In genomic region chr8:12825686-12826237, GRCm38 (mm10) we compare ENCODE assay signal across 19 mouse cellular contexts. TPM values are rescaled to one million over a fixed set of nuclear protein-coding genes. Genes with fewer than 3 reads are reported as not detected.
DNase-seq lines count a peak whose midpoint lies in the region; ATAC-seq and TF ChIP-seq lines count a peak whose summit lies in the region.
"Had no signal": no experiment of that assay in that cellular context is flagged by ENCODE, and none has a peak within 500 bp of the region (broad histone marks: within the 10 kb centered on the region; RNA-seq: fewer than 3 reads in every experiment).

No protein-coding gene starts in this region.

- 64% methylated on average over 8 of the region's 8 CpGs for WGBS in heart, embryonic 10.5 days
- WGBS in large intestine, adult 2 months: 34% methylated on average over 8 of the region's 8 CpGs

- intact Hi-C loops in heart, postnatal 25 days (cut with DNase I): no loop called here

- no peak overlapping the region for H3K4me3 ChIP-seq in heart, embryonic 10.5 days
- H3K4me3 ChIP-seq: heart, embryonic 15.5 days; hindbrain, embryonic 13.5 days; layer of hippocampus, adult 2 months; limb, embryonic 10.5 days; liver, embryonic 13.5 days had no signal

- H3K27ac ChIP-seq in heart, embryonic 10.5 days: peak overlapping the region; percentile 13; the same call in 1 of the 2 replicates
- H3K27ac ChIP-seq: hindbrain, embryonic 13.5 days; layer of hippocampus, adult 2 months; limb, embryonic 10.5 days; liver, embryonic 13.5 days had no signal

- H3K4me1 ChIP-seq in heart, embryonic 10.5 days: peaks cover 43% of the 10 kb centered on the region

- no peaks in the 10 kb centered on the region for H3K27me3 ChIP-seq in heart, embryonic 10.5 days (ENCODE audit: insufficient read depth, poor library complexity, severe bottlenecking)
- no peaks in the 10 kb centered on the region for H3K27me3 ChIP-seq in Patski
- H3K27me3 ChIP-seq: heart, embryonic 15.5 days; hindbrain, embryonic 13.5 days had no signal

- peaks cover 57% of the 10 kb centered on the region for H3K36me3 ChIP-seq in heart, embryonic 10.5 days
- H3K36me3 ChIP-seq: liver, embryonic 13.5 days had no signal

- POLR2A ChIA-PET in Patski (lab: Charles Lee): no interaction called here

- DNase-seq in heart, embryonic 10.5 days (ENCODE audit: low spot score): no peak
- no peak for DNase-seq in heart, postnatal 25 days (ENCODE audit: low spot score)
- DNase-seq in Patski (ENCODE audit: low read depth, low spot score): no peak
- peak; percentile 31 for DNase-seq in large intestine, adult 2 months (ENCODE audit: low read depth, low spot score)
- DNase-seq in lung, postnatal 36 days: peak; percentile 92
- no peak for DNase-seq in retina, embryonic 14.5 days (ENCODE audit: low spot score)
- no peak for DNase-seq in cerebellum, postnatal 10 days
- no peak for DNase-seq in right cerebral cortex, adult 2 months (ENCODE audit: low spot score in 2 of 2)
- DNase-seq: adrenal gland, postnatal 10 days; B cell, adult 2 months; cerebellum, adult 8-10 months; gastrocnemius, postnatal 10 days; liver, embryonic 13.5 days; thymus, adult 2 months had no signal

- TF ChIP-seq CTCF in Patski (IDR thresholded peaks at IDR 0.05): no peak

- peak; percentile 23 for ATAC-seq in Patski
- ATAC-seq: forebrain, embryonic 16.5 days had no signal

- CTCF ChIA-PET in Patski (lab: Charles Lee): interaction anchor here (1.5 kb wide), 1 partner anchor 9 kb away, joined by 4 read pairs; no protein-coding TSS in a partner anchor

- in situ Hi-C loops in Patski (cut with MboI; ENCODE audit: low pct_unique_long_range_greater_than_20kb): no loop called here

- H3K9me3 ChIP-seq in heart, embryonic 10.5 days: no peaks in the 10 kb centered on the region
- H3K9me3 ChIP-seq: heart, embryonic 15.5 days; hindbrain, embryonic 13.5 days; limb, embryonic 10.5 days; liver, embryonic 13.5 days had no signal

RNA-seq across cellular contexts. Expression of gene Mcf2l, which starts 47.8 kb away (rescaled TPM):
- 8.3 and 9.1 TPM in 2 replicates for polyA plus RNA-seq in heart, embryonic 10.5 days (2016; fragmentation: Nextera tagmentation; extraction: Ambion mirVana)
- 10 to 100 TPM; 44.7 to 69.4 TPM for total RNA-seq in heart, postnatal 25 days (2021)
- polyA plus RNA-seq in Patski (2021): 6.8 TPM
- 14.1 TPM in 2 replicates for polyA plus RNA-seq in large intestine, adult 2 months (2012; rRNA removed)

Comparison
In these comparisons a context has a peak if more than half of its experiments do, and no peak if none do; other contexts are left out.
1. DNase-seq: peak in large intestine, adult 2 months (single experiment) and lung, postnatal 36 days (single experiment); none in heart, embryonic 10.5 days (single experiment), heart, postnatal 25 days (single experiment), Patski (single experiment), retina, embryonic 14.5 days (single experiment), cerebellum, postnatal 10 days (0 of 2) and right cerebral cortex, adult 2 months (0 of 2).